Mouse (Mus musculus) forebrain, embryonic 12.5 days (tissue): Measurements from ENCODE around the gene Cdk19. TPM values are rescaled to one million over a fixed set of nuclear protein-coding genes. Genes with fewer than 3 reads are reported as not detected.

Experiments used
- ATAC-seq: fragments of 200-750 bp; cut with Nextera tagmentation; 2 replicates; pipeline ENCODE4 v1.8.0; 2017; ENCODE audit warnings: moderate TSS enrichment; ENCODE audit not compliant: low FRiP score
- H3K27ac ChIP-seq: fragments of 300-500 bp; sonication (generic); 2 replicates; pipeline ENCODE4 v1.5.1; 2016; ENCODE audit warnings: mild to moderate bottlenecking
- H3K27me3 ChIP-seq: fragments of 300-500 bp; sonication (generic); 2 replicates; pipeline ENCODE4 v1.6.1; 2016; ENCODE audit warnings: mild to moderate bottlenecking
- H3K36me3 ChIP-seq: fragments of 300-500 bp; sonication (generic); replicated peaks from 2 replicates; pipeline ENCODE4 v1.6.1; 2016; ENCODE audit warnings: mild to moderate bottlenecking
- H3K4me1 ChIP-seq: fragments of 300-500 bp; sonication (generic); 2 replicates; pipeline ENCODE4 v1.6.1; 2016
- H3K4me2 ChIP-seq: fragments of 300-500 bp; sonication (generic); 2 replicates; pipeline ENCODE4 v1.6.1; 2016; ENCODE audit warnings: mild to moderate bottlenecking, moderate library complexity
- H3K4me3 ChIP-seq: fragments of 300-500 bp; sonication (generic); replicated peaks from 2 replicates; pipeline ENCODE4 v1.5.1; 2016; ENCODE audit warnings: mild to moderate bottlenecking
- H3K9ac ChIP-seq: fragments of 300-500 bp; sonication (generic); 2 replicates; pipeline ENCODE4 v1.6.1; 2016; ENCODE audit warnings: mild to moderate bottlenecking
- H3K9me3 ChIP-seq: fragments of 300-500 bp; sonication (generic); 2 replicates; pipeline ENCODE4 v1.6.1; 2016
- WGBS: fragments of 180-500 bp; shearing (Covaris S2); methylation state at CpG from one replicate; pipeline ENCODE4 v1.1.7; 2016; 5-methylcytosine and 5-hydroxymethylcytosine counted together
- polyA plus RNA-seq: library from polyadenylated mRNA; unstranded; fragments of >200 nt; fragmentation: Nextera tagmentation; extraction: Ambion mirVana; gene quantifications from 2 replicates; pipeline ENCODE4 v1.2.1, GENCODE M21; 2016

Cdk19 gene
- polyA plus RNA-seq, 1 experiment from 2014 or later, result 12.5 TPM

DNA sequence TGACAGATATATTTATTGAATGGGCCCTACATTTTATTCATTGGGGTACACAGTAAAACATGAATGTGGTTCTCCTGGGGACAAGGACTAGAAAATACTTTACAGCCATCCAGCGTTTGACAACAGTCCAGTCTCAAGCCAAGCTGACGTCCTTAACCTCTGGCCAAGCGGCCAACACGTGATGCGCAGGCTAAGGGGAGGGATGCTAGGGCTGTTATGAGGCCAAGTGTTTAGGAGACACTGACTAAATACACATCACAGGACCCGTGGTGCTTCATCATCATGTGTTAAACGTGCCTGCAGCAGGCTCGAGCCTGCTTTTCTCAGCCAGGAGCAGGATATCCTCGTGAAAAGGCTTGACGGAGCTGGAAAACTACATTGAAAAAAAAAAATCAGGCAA lies 19.1 kb upstream of the Cdk19 start:
- WGBS, result 88% methylated on average over 10 of the region's 10 CpGs
- no peaks in the 10 kb centered on the region for H3K4me1 ChIP-seq
- no peaks in the 10 kb centered on the region for H3K36me3 ChIP-seq
- H3K9ac ChIP-seq, result no peak overlapping the region
- ATAC-seq, result no peak
- no peaks in the 10 kb centered on the region for H3K9me3 ChIP-seq
- H3K27me3 ChIP-seq, result no peaks in the 10 kb centered on the region
- no peak overlapping the region for H3K4me3 ChIP-seq
- H3K4me2 ChIP-seq, result no peak overlapping the region
- no peak overlapping the region for H3K27ac ChIP-seq

DNA sequence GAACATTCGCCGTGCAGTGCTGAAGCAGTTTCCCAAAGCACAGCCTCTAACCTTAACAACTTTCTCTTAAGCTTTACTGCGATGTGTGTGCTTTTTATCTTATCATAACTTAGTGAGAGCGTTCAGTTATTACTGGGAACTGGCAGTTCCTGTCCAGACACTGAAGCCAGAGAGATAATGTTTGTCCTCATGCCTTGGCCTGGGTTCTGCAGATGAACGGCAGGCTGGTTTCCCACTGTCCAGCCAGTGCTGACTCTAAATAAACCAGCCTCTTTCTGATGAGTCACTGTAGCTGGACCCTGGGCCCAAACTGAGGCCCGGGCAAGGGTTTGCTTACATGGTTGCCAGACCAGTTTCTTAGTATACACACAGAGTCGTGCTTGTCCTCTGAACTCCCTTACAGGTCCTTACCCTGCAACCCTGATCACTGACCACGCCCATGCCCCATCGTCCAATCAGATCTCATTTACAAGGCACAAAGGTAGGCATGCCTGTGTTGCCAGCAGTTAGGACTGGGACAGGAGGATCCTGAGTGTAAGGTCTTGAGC lies 11.3 kb upstream of the Cdk19 start:
- H3K27me3 ChIP-seq, result no peaks in the 10 kb centered on the region
- no peak overlapping the region for H3K4me2 ChIP-seq
- H3K9ac ChIP-seq, result no peak overlapping the region
- WGBS, result 85% methylated on average over 9 of the region's 9 CpGs
- no peaks in the 10 kb centered on the region for H3K4me1 ChIP-seq
- no peaks in the 10 kb centered on the region for H3K36me3 ChIP-seq
- no peak overlapping the region for H3K4me3 ChIP-seq
- no peak for ATAC-seq
- H3K9me3 ChIP-seq, result no peaks in the 10 kb centered on the region
- H3K27ac ChIP-seq, result no peak overlapping the region

DNA sequence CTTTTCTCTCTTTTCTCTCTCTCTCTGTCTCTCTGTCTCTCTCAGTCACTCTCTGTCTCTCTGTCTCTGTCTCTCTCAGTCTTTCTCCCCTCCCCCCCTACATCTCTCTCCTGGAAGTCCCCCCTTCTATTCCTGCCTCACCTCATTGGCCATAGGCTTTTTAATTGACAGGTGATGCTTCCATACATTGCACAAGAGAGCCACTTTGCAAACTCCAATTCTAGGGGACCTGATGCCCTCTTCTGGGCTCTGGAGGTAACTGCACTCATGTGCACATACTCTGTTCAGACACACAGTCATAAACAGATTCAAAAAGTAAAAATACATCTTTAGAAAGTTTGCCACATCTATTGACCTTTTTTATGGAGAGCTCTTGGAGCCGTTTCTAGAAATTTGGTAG lies 9.1 kb upstream of the Cdk19 start:
- Histone ChIP-seq H3K4me3 (no peak overlapping the region), H3K9ac (no peak overlapping the region), H3K4me1 (no peaks in the 10 kb centered on the region), H3K27me3 (no peaks in the 10 kb centered on the region), H3K36me3 (no peaks in the 10 kb centered on the region), H3K4me2 (no peak overlapping the region), H3K27ac (no peak overlapping the region), H3K9me3 (no peaks in the 10 kb centered on the region)
- ATAC-seq, result no peak
- 79% methylated on average over 1 of the region's 1 CpGs for WGBS

DNA sequence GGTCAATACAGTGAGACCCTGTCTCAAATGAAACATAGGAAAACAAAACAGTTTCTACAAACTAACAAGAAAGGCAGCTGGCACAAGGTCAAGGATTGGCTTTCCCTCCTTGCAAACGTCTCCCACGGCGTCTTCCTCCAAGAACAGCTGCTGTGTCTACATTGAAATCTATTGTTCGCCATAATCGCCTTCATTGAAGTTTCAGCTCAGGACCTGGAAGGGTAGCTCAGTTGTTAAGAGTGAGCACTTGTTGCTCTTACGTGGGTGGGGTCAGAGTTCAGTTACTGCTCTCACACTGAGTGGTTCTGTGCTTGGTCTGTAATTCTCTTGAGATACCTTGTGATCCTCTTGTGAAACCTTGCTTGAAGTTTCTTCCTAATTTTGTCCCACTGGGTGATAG lies 6.5 kb upstream of the Cdk19 start:
- Histone ChIP-seq H3K4me1 (no peaks in the 10 kb centered on the region), H3K4me2 (no peak overlapping the region), H3K4me3 (no peak overlapping the region), H3K27ac (no peak overlapping the region), H3K36me3 (no peaks in the 10 kb centered on the region), H3K27me3 (no peaks in the 10 kb centered on the region), H3K9ac (no peak overlapping the region), H3K9me3 (no peaks in the 10 kb centered on the region)
- 73% methylated on average over 6 of the region's 6 CpGs for WGBS
- ATAC-seq, result no peak

DNA sequence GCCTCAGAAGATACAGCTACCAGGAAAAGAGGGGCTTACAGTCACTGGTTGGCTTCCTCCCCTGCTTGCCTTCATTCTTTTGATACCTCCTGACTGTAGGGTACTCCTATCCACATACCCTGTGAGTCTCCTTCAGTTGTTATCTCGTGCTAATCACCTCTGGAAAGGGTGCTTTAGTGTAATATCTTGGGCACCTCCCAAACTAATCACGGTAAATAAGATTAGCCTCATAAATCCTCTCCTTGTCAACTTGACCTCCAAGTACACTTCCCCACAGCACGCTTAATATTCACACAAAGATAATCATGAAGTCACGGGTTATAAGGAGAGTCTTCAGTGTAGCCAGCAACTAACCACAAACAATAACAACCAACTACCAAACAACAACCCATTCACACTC lies 2.7 kb downstream of the Cdk19 start:
- ATAC-seq, result no peak
- Histone ChIP-seq H3K4me1 (no peaks in the 10 kb centered on the region), H3K4me3 (no peak overlapping the region), H3K9me3 (no peaks in the 10 kb centered on the region), H3K27ac (no peak overlapping the region), H3K27me3 (0 out of 2 replicates have a peak, but pooled peaks cover 4% of the 10 kb centered on the region), H3K36me3 (no peaks in the 10 kb centered on the region), H3K9ac (no peak overlapping the region), H3K4me2 (no peak overlapping the region)
- WGBS, result 87% methylated on average over 4 of the region's 4 CpGs

DNA sequence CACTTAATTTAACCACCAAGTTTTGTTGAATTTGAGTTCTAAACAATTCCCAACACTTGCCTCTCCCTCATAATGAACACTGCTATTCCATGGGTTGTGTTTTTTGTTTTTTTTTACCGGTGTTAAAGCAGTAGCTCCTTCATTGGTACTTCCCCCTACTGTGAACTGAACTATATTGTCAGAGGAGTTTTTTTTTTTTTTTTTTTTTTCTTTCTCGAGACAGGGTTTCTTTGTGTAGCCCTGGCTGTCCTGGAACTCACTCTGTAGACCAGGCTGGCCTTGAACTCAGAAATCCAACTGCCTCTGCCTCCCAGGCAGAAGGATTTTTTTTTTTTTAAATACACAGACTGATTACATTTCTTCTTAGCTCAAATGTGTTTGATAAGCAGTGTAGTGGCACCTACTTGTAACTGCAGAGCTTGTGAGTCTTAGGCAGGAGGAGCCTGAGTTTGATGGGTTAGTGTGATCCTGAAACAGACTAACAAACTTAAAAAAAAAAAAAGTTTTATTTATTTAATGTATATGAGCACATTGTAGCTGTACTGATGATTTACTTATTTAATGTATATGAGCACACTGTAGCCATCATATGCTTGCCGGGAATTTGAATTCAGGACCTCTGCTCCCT lies 7.5 kb downstream of the Cdk19 start:
- Histone ChIP-seq H3K27me3 (no peaks in the 10 kb centered on the region), H3K4me1 (peaks cover 21% of the 10 kb centered on the region), H3K4me2 (no peak overlapping the region), H3K36me3 (no peaks in the 10 kb centered on the region), H3K9ac (no peak overlapping the region), H3K9me3 (no peaks in the 10 kb centered on the region), H3K4me3 (no peak overlapping the region), H3K27ac (no peak overlapping the region)
- 78% methylated on average over 3 of the region's 3 CpGs for WGBS
- no peak for ATAC-seq

DNA sequence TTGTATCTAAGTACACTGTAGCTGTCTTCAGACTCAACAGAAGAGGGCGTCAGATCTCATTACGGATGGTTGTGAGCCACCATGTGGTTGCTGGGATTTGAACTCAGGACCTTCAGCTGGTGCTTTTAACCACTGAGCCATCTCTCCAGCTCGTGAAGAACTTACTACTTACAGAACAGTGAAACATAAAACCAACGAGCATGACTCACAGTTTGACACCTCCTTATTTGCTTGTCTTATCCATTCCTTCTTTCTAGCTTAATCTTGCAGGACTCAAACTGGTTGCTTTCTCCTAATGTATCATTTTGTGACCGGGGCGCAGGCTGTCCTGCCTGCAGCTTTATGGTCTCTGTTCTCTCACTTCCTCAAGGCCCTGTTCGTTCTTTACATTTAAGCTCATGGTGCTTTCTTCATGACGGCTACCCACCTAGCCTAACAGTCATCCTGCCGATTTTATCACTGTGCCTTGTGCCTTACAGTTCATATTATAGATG lies 8.1 kb downstream of the Cdk19 start:
- H3K27me3 ChIP-seq, result no peaks in the 10 kb centered on the region
- ATAC-seq, result no peak
- no peaks in the 10 kb centered on the region for H3K9me3 ChIP-seq
- WGBS, result 78% methylated on average over 9 of the region's 9 CpGs
- peak overlapping the region; percentile 66 for H3K4me2 ChIP-seq
- no peak overlapping the region for H3K4me3 ChIP-seq
- H3K9ac ChIP-seq, result peak overlapping the region; percentile 53; the same call in 1 of the 2 replicates
- peaks cover 21% of the 10 kb centered on the region for H3K4me1 ChIP-seq
- H3K36me3 ChIP-seq, result no peaks in the 10 kb centered on the region
- peak overlapping the region; percentile 97; the same call in 1 of the 2 replicates for H3K27ac ChIP-seq

DNA sequence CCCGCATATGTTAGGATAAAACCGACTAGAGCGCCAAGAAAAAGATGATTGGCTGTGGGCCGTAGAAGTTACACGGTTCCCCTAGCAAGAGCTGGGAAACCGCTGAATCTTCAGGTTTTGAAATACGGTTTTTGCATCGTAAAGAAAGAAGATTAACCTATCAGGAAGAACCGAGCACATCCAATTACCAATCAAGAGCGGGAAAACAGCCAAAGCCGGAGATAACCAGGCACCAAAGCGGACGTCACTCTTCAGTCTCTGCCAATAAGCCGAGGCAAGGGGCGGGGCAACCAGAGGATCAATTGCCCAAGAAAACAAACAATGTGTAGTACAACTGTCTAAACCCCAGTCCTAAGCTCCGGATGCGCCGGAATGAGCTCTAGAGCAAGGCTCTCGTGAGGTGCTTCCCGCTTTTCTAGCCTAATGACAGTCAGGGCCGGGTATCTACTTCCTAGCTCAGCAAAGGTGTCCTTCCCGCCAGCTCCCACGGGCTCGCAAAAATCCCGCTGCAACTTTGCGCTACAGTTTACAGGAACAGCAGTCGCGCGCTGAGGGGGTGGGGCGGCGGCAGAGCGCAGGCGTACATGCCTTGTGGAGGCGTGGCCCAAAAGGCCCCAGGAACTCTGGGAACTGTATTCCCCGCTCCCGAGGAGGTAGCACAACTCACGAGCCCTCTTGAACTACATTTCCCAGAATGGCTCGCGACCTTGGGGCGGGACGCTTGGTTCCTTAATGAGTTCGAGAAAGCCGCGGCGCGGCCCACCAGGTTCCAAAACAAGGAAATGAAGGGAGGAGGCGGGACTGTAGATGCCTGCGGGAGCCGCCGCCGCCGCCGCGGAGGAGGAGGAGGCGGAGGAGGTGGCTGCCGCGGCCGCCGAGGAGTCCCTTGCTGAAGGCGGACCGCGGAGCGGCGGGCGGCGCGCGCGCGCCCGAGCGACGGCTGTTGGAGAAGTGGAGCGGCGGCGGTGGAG lies 9.5 kb downstream of the Cdk19 start:
- H3K36me3 ChIP-seq, result no peaks in the 10 kb centered on the region
- H3K4me1 ChIP-seq, result peaks cover 21% of the 10 kb centered on the region
- peak overlapping the region; percentile 85 for H3K9ac ChIP-seq
- no peaks in the 10 kb centered on the region for H3K9me3 ChIP-seq
- peak overlapping the region; percentile 66 for H3K4me2 ChIP-seq
- no peaks in the 10 kb centered on the region for H3K27me3 ChIP-seq
- WGBS, result under 1% methylated on average over 63 of the region's 76 CpGs
- H3K4me3 ChIP-seq, result peak overlapping the region; percentile 92
- ATAC-seq, result peak; percentile 98
- H3K27ac ChIP-seq, result peak overlapping the region; percentile 97

DNA sequence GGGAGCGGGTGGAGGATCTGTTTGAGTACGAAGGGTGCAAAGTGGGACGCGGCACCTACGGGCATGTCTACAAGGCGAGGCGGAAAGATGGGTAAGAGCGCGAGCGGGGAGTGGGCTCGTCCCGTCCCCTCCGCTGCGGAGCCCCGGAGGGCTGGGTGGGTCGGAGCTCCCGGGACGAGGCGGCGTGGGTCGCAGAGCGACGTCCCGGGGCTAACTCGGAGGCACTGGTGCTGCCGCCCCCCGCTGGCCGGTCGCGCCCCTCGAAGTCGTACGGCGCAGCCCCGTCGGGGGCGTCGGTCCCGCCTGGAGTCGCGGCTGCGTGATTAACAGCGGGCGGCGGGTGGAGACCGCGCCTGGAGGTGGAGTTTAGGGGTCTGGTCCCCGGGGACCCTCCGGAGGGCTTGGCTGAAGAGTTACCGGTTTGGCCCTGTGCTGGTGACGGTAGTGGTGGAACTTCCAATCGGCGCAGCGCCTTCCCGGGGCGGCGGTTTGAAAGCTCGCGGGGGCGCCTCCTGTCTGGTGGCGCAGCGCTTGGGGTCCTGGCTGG lies 10.3 kb downstream of the Cdk19 start:
- peak overlapping the region; percentile 96 for H3K27ac ChIP-seq
- H3K4me2 ChIP-seq, result peak overlapping the region; percentile 66
- H3K36me3 ChIP-seq, result no peaks in the 10 kb centered on the region
- peak overlapping the region; percentile 85 for H3K9ac ChIP-seq
- WGBS, result under 1% methylated on average over 62 of the region's 62 CpGs
- peak; percentile 22 for ATAC-seq
- H3K4me3 ChIP-seq, result peak overlapping the region; percentile 92
- no peaks in the 10 kb centered on the region for H3K27me3 ChIP-seq
- no peaks in the 10 kb centered on the region for H3K9me3 ChIP-seq
- peaks cover 21% of the 10 kb centered on the region for H3K4me1 ChIP-seq

DNA sequence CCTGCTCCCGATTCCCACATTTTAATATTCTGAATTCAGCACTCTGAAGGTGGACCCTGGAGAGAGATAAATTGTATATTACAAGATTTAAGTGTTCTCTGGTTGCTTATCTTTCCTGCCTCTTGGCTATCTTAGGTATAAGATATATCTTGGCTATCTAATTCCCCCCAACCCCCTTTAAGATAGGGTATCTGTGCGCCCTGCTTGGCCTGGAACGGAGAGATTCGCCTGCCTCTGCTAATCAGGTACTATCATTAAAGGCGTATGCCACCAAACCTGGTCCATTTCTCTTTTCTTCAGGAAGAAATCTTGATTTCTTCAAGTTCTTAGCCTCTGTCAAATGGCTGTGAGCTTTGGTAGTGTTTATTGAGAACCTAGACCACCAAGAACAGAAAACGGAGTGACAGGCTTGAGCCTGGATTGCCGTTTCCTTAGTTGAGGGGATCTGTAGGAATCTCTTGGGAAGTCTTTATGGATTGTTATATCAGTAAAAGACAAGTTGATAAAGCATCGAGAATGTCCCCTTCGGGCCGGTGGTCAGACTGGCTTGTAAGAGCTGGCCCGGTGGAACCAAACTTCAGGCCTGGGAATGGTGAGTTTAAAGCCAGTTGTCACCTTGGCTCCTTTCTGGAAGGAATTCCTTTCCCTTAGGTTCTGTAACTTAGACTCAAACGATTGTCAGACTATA lies 11.0 kb downstream of the Cdk19 start:
- H3K4me3 ChIP-seq, result peak overlapping the region; percentile 92
- no peaks in the 10 kb centered on the region for H3K27me3 ChIP-seq
- WGBS, result 59% methylated on average over 12 of the region's 12 CpGs
- H3K4me1 ChIP-seq, result peaks cover 21% of the 10 kb centered on the region
- no peak for ATAC-seq
- H3K36me3 ChIP-seq, result no peaks in the 10 kb centered on the region
- H3K27ac ChIP-seq, result peak overlapping the region; percentile 96; the same call in 1 of the 2 replicates
- H3K4me2 ChIP-seq, result peak overlapping the region; percentile 66
- peak overlapping the region; percentile 85 for H3K9ac ChIP-seq
- H3K9me3 ChIP-seq, result no peaks in the 10 kb centered on the region

DNA sequence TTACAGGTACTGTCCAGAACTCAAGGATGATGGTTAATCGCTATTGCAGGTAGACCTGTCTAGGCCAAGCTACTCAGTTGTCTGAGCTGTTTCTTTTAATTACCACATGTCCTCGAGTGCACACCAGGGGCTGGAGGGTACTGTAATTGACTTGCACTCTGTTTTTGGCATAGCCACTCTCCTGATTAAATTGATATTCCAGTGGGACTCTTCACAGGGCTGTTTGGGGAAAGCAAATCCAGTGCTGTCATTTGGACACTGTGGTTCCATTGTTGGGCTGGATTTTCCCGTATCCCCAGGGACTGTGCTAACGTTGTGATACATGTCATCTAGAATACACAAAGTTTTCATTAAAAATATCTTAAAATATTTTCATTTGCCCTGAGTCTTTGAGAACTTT lies 11.8 kb downstream of the Cdk19 start:
- no peak for ATAC-seq
- H3K4me1 ChIP-seq, result peaks cover 21% of the 10 kb centered on the region
- peak overlapping the region; percentile 66 for H3K4me2 ChIP-seq
- WGBS, result 62% methylated on average over 4 of the region's 4 CpGs
- no peaks in the 10 kb centered on the region for H3K27me3 ChIP-seq
- peak overlapping the region; percentile 92; the same call in 1 of the 2 replicates for H3K4me3 ChIP-seq
- H3K36me3 ChIP-seq, result no peaks in the 10 kb centered on the region
- 0 out of 2 replicates have a peak overlapping the region, but pooled peaks have one; percentile 38 for H3K9ac ChIP-seq
- H3K9me3 ChIP-seq, result no peaks in the 10 kb centered on the region
- H3K27ac ChIP-seq, result no peak overlapping the region
